Mouse (Mus musculus) kidney, adult 18-20 months (tissue): ENCODE measurements at regions not wholly inside any gene's neighbourhood (a gene's known extent, or its start where the extent isn't known, plus 50 kb on each side); places are given as distances from the start of the nearest gene placed in this dataset.

ENCODE experiments used
- DNase-seq: peaks from one replicate; pipeline ENCODE4 v3.0.0; 2021

DNA sequence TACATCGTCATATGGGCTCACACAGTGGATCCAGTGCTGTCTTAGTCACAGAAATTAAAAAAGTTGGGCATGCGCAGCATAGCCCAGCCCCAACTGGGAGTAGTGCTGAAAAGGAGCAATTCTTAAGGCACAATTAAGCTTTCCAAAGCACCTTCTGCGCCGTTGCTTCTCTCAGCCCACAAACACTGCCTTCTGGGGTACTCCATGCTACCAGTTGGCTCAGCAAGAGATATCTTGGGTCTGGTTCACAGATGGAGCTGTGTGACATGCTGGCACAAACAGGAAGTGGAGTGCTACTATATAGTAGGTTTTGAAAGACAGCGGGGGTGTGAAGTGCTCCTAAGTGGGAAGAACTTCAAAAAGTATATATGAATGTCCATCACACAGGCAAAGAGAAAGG, 185.0 kb upstream of the Gcfc2 start:
- DNase-seq: no peak

DNA sequence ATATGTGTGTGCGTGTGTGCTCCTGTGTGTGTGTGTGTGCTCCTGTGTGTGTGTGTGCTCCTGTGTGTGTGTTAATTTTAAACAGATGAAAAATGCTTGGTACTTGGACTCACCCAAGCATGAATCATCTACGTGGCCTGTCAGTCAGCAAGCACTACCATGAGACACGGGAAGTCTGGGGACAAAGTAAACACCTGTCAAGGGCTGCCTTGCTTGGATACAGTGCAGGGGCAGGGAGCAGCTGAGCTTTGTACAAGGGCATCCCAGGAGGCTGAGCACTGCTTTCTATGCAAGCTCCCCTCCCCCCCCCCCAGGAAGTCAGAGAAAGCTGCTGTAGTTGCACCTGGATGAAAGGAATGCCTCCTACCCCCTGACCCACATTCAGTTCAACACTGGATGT, 173.8 kb upstream of the Gcfc2 start:
- no peak for DNase-seq

DNA sequence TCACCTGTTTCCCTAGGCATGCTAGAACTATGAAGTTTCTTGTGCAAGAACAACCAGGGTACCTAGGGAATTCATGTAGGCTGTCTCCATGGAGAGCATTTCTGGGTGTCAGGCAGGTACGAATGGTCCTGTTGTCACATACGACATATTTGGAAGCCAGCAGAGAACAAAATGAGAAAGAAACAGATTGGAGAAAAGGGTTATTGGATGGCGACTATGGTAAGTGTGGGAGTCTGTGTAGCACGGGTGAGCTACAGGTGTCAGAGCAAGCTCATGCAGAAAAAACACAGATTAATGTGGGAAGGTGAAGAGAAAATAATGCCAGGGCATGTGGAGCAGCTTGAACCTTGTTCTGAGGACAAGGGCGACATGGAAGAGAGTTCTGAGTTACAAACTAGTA, 171.8 kb upstream of the Gcfc2 start:
- no peak for DNase-seq

DNA sequence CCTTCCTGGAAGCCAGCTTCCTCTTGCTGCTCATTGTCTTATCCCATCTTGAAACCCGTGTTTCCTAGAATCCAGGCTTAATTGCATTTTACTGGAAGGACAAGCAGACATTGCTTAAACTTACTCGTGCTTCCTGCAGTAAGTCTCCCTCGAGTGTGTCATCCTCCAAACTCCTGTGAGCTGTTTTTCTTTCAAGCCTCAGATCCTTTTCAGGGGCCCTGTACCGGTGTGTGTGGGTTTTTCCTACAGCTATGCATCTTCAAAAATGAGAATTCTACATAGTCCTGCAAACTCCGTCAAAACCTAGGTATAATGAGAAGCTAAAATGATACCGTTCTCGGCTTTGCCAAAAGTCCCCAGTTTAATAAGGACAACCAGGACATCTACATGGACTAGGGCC, 167.2 kb upstream of the Gcfc2 start:
- no peak for DNase-seq

DNA sequence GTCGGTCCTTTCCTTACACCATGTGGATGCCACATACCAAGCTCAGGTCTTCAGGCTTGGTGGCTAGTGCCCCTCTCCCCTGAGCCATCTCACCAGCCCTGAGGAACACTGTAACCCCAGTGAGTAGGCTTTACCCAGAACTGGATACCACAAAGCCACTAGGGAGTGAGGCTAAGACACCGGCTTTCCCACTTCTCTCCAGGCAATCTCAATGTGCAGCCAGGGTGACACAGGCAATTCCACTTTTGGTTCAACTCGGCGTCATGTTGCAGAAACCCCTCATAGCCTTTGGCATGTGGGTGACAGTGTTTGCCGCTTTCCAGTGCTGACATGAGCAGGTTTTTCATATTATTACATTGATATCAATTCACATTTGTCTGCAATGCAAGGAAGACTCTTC, 164.6 kb upstream of the Gcfc2 start:
- no peak for DNase-seq

DNA sequence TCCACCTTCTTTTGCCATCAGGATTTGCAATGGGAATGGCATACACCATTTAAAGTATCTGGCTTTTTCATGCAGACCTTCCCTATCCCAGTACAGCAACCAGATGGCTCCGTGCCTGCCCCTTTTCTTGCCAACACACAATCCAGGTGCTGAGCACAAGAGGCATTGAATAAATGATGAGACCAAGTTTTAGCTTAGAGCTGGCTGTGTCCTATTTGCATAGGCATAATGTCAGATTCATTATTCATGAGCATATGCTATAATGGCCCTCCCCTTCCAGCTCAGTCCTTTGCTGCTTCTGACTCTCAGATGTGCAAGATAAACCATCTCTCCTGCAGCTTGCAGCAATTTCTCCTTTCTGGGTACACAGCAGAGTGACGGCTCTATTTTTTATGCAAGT, 163.3 kb upstream of the Gcfc2 start:
- no peak for DNase-seq

DNA sequence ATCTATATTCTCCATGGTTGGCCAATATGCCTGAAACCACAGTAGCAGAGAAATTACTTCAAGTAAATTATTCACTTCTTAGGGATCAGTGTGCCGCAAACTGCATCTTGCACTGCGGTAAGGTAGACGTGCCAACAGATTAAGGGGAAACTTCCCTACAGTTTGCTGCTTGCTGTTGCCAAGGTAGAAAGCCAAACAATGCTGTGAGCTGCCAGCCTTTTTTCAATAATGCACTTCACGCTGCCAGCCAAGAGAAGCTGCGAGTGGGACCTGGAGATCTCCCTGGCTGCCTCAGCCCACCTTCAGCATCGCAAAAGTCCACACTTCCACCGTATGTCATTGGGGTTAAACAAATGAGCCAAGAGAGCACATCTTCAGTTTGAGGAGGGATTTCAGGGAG, 157.6 kb upstream of the Gcfc2 start:
- DNase-seq: no peak

DNA sequence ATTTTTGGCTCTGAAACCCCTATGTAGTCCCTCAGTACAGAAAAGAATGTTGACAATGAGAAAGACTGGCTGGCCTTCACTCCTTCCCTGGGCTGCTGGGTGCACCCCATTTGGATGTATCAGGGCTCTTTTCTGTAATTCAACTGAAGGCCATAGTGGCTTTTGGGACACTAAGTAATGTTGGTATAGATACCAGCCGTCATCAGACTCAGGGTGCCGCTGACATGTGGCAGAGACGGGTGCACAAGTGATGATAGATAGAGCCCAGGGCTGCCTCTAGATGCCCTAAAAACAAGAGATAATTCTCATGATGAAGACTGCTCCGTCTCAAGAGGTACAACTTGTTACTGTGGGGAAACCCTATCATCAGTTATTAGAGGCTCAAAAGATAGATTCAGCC, 156.7 kb upstream of the Gcfc2 start:
- no peak for DNase-seq

DNA sequence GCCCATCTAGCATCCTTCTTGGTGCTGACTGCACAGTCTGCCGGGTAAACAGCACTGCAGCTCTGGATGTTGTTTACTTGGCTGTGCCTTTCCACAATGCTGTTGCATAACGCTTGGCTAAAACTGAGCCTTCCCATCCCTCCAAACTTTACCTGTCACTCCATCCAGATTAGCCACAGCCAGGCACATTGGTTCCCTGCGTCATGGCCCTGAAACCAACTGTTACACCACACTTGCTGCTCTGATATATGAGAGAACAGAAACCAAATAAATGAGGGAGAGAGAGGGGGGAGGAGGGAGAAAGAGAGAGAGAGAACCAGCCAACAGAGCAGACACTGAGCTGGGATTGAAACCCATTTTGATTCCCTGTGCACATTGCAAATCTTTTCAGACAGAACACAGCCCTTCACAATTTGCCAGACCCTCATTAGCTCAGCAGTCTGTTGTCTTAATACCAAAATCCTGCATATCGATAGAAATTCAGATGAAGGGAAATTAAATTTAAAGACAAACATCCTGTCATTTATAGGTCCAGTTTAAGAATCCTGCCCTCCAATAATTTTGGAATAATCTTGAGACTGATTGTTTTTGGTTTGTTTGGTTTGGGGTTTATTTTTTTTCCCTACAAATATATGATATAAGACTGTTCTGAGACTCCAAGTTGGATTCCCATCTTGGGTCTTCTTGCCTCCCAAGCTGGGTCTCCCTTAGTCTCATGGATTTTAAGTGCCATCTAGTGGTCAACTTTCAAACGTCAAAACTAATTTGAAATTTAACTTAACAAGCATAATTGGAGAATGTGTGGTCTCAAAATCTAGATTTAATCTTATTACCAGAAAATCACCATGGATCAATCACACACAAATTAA, 154.6 kb upstream of the Gcfc2 start:
- no peak for DNase-seq

DNA sequence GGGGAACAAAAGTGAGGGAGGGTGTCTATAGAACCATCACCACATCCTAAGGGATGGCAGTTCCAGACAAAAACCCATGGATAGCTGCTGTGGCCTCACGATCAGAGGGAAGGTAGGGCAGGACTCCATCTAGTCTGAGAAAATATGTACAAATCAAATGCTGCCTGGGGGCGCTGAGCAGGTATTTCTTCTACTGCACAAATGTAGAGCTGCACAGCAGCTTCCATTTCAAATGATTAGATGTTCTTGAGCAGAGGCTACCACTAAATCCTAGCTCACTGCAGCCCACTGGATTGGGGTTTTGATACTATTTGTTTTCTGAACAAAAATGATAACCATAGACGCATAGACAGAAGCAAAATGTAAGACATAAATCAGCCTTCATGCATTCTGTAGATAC, 153.2 kb upstream of the Gcfc2 start:
- DNase-seq: no peak

DNA sequence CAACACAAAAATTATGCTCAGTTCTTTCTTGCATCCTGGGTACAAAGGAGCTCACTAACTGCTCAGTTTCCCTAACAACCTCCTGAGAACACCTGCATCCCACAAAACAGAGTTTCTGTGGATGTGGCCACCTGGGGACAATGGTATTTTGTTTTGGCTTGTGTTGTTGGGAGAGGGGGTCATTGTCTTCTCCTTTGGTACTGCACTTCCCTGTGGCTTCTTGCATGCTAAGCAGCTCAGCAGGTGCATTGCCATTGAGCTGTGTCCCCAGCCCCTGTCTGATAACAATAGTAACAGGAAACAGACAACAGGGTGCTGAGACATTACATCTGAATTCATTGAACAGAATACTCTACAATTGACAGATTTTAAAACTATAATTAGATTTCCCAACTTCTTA, 151.6 kb upstream of the Gcfc2 start:
- no peak for DNase-seq

DNA sequence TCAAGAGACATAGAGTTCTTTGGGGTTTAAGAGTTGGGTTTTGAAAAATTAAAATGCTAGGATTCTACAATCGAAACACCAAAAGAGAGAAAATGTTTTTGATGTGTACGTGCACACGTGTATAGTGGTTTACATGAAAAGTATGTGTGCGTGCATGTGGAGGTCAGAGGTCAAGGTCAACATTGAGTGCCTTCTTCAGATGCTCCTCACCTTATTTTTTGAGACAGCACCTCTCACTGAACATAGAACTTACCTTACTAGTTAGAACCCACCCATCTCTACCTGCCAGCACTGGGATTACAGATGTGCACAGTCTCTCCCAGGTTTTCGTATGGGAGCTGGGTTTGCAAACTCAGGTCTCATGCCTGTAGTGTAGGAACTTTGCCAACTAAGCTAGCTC, 141.3 kb upstream of the Gcfc2 start:
- no peak for DNase-seq

DNA sequence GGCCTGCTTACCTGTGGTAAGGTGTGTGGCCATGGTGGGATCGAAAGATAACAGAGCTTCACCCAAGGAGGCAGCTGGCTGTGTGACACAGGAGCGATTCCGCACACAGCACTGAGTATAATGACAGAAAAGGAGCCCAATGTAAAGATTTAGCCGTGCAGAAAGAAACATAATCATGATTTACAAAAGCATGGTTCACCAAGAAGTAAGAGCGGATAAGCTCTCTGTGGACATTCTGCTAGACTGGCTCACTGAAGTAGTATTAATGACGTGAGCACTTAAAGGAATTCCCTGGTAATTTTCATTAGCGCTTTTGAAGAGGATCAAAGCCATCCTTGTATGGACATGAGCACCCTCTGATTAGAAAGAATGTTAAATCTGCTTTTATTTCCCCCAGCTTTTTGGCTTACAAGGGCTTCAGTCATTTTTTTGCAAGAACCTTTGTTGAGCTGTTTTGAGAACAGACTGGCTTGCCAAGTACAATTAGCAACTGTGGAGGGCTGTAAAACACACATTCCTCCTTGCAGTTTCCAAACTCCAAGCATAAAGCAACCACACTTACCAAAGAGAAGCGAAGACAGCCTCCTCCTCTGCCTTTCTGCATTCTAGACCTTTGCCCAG, 140.5 kb upstream of the Gcfc2 start:
- DNase-seq: no peak

DNA sequence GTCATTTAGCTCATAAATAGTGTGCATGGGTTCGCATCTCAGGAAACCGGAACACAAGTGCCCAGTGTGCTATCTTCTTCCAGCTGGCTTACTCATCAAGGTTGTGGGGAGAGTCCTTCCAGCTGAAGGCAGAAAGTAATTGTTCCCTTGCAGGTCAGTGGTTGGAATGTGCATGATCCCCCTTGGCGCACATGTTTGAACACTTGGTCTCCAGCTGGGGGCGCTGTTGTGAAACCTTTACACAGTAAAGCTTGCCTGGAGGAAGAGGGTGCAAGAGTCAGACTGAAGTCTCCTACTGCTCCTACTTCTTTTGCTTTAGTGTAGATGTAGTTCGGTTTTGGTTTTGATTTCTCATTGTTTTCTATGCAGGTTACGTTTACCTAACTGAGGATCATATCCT, 128.2 kb upstream of the Gcfc2 start:
- no peak for DNase-seq

DNA sequence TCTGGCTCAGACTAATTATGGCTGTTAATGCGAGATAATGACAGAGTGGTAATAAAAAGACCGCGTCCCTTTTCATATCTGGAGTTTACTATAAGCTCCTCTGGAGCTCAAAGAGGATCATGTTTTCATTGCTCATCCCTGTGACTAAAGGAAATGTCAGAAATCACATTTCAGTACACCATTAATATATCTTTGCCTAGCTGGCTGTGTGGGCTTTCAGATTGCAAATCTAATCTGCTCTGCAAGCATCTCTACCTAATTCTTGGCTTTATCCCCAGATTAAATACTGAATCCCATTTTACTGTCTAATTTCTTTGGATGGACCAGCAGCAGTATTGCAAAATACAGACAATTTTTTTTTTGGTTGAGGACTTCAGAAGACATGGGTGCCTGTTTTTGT, 122.6 kb upstream of the Gcfc2 start:
- DNase-seq: no peak

DNA sequence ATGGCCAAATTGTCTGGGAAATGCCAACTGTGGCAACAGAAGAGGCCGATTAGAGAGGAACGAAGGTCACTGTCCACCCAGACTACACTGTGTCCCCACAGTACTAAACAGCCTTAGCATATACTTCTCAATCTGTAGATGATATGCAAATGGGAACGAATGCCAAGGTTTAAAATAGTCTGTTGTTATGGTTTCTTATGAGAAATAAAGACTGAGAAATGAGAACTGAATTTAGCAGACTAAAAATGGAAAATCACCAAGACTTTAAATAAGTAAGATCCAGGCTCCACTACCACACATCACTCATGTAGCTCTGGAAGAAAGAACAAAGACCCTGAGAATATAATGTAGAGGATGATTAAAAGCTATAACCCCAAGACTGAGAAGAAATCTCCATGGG, 121.7 kb upstream of the Gcfc2 start:
- no peak for DNase-seq

DNA sequence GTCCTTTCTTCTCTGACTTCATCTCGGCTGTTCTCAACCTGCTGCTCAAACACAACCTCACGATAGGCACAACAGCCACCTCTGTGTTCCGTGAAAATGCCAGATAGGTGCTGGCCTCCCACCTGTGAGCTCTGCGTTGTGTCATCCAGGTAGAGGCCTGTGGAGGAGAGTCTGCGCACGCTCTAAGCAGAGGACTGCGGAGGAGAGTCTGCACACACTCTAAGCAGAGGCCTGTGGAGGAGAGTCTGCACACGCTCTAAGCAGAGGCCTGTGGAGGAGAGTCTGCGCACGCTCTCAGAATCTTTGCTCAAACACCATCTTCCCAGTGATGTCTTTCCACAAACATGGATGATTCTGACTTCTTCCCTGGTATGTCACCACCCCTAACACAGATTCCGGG, 117.5 kb upstream of the Gcfc2 start:
- no peak for DNase-seq

DNA sequence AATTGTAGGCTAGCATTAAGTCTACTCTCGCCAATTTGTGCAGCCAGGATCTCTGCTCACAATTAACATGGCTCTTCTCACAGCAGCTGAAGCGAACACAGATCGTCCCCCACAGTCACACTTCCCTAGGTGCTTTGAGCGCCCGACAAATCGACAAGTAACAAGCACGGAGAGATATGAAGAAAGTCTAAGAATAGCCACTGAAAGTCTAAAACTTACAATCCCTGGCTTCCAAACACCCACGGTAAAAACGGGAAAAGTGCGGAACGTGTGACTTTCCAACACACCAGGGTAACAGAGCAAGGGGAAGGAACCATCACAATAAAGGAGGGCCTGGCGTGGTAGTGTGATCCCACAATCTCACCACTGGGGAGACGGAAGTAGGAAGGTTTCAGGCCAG, 114.8 kb upstream of the Gcfc2 start:
- DNase-seq: no peak

DNA sequence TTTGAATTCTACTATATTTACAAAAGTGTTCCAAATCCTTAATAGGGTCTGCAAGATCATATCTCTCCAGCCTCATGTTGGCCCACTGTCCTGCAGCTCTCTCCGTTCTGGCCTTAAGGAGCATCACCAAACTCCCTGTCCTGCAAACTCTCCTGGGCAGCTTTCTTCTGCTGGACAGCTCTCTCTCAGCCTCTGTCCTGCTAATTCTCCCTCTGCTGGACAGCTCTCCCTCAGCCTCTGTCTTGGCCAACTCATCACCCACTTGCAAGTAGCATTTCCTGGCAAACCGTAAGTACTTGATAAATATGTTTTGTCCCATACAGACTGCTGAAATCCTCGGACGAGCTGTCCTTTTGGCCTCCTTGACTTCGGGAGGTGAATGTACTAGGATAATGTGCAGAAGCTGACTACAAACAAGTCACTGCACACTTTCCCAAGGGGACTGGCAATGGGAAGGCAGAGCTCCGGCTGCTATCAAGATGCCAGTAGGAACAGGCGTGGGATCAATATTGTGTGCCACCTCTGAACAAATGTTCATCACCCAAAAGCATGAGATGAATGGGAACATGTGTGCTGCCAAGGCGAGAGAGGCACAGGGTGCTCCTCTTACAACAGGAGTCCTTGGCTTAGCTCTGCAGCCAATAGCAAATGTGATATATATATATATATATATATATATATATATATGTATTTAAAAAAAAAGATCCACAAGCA, 108.1 kb upstream of the Gcfc2 start:
- DNase-seq: no peak

DNA sequence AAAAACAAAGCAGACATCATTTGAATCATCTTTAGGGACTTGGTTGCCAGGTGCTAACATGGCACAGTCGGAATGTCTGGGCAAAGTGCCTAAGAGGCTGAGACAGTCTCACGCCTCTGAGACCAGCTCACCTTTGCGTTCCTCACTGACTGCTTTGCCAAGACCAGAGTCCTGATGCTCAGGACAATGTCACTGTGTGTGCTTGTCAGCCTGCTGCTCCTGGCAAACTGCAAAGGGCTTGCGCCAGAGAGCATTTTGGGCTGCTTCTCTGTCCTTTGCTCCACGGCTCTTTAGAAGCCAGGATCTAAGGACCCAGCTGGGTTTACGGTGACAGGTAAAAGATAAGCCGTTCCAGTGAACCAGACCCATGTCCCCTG, 107.5 kb upstream of the Gcfc2 start:
- no peak for DNase-seq

DNA sequence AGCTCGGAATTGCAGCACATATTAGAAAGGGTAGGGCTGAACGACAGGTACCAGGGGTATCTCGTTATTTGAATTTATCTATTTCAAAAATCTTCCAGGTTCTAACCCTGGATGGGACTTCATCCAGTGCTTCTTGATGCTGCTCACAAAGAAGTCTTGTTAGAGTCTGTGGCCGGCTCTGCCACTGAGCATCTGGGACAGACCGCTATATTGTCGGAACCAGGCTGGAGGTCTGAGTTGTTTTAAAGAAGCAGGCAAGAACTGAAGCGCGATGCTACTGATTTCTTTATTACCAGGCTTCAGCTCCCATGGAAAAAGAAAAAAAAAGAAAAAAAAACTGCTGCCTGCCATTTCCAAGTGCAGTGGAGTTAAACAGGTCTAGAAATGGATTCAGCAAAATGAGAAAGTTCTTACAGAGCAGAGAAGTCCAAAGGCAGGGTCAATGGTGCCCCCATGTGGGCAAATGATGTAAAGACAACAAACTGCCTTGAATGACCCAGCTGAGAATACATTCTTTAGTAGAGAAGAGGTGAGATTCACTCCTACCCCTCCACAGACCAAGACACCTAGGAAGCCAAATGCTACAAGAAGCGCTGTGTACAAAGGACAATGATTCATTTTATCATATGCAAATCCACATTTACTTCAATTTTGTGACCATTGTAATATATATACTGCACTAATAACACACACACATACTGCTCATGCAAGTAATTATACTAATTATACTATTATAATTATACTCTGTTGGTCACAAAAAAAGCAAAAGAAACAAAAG, 106.2 kb upstream of the Gcfc2 start:
- peak; percentile 46 for DNase-seq

DNA sequence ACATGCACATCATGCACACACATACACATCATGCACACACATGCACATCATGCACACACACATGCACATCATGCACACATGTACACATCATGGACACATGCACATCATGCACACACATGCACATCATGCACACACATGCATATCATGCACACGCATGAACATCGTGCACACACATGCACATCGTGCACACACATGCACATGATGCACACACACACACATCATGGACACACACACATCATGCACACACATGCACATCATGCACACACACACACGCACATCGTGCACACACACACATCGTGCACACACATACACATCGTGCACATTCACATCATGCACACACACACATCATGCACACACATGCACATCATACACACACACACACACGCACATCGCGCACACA, 104.9 kb upstream of the Gcfc2 start:
- no peak for DNase-seq

DNA sequence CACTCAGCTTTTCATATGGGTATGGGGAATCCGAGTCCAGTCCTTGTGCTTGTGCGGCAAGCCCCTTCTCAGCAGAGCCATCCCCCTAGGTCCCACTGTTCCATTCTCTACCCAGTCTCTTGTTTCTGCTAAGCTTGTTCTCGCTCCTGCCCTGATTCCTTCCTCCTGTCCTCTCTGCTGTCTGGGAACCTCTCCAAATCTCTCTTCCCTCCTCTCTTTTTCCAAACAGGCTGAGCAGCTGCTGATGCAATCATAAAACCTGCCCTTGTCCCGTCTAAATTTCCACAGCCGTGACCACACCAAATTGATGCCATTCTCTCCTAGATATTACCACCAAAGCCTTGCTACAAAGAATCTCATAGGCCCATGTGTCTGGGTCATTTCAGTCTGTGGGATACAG, 103.4 kb upstream of the Gcfc2 start:
- DNase-seq: no peak
